Mouse (Mus musculus) myocyte (in vitro differentiated cells): ENCODE results near the gene AC170998.1. TPM values are rescaled to one million over a fixed set of nuclear protein-coding genes. Genes with fewer than 3 reads are reported as not detected.
"Not testable (repeated sequence)": the region's sequence is repeated elsewhere in the genome, so short reads cannot be mapped to it uniquely, and the experiment has no call there.

Experiments used
- H3K27me3 ChIP-seq: one replicate; pipeline ENCODE4 v1.6.1; 2011; ENCODE audit not compliant: control insufficient read depth, insufficient read depth, insufficient read length
- H3K36me3 ChIP-seq: one replicate; pipeline ENCODE4 v1.6.1; 2011; ENCODE audit not compliant: control insufficient read depth, insufficient read depth
- H3K4me2 ChIP-seq: one replicate; pipeline ENCODE4 v1.6.1; 2011; ENCODE audit warnings: low read depth, control low read depth
- H3K4me3 ChIP-seq: one replicate; pipeline ENCODE4 v1.5.1; 2011; ENCODE audit warnings: mild to moderate bottlenecking, control low read depth, moderate library complexity
- H3K79me2 ChIP-seq: one replicate; pipeline ENCODE4 v1.6.1; 2011; ENCODE audit not compliant: control insufficient read depth, insufficient read depth
- H3ac ChIP-seq: one replicate; pipeline ENCODE4 v1.6.1; 2011; ENCODE audit not compliant: control insufficient read depth, insufficient read length
- CEBPB ChIP-seq: IDR thresholded peaks from 2 replicates; pipeline ENCODE4 v1.6.1; 2011; ENCODE audit warnings: mild to moderate bottlenecking, moderate library complexity; ENCODE audit not compliant: poor library complexity, insufficient read depth, severe bottlenecking
- E2F4 ChIP-seq: IDR thresholded peaks from one replicate; pipeline ENCODE4 v1.6.1; 2011; ENCODE audit warnings: mild to moderate bottlenecking, control low read depth, moderate library complexity; ENCODE audit not compliant: insufficient read depth
- MAX ChIP-seq: IDR thresholded peaks from one replicate; pipeline ENCODE4 v1.6.1; 2011; ENCODE audit warnings: low read depth, mild to moderate bottlenecking, control low read depth
- MYOD1 ChIP-seq, 3 experiments: IDR thresholded peaks; one replicate each; pipeline ENCODE4 v1.6.1; 2011; ENCODE audit warnings: control low read depth in 2 of 3, low read depth in 2 of 3, mild to moderate bottlenecking in 2 of 3, moderate library complexity in 1 of 3; ENCODE audit not compliant: insufficient read length in 2 of 3, control insufficient read depth in 1 of 3
- MYOG ChIP-seq, 3 experiments: IDR thresholded peaks; one replicate each; pipeline ENCODE4 v1.6.1; 2011; ENCODE audit warnings: control low read depth in 2 of 3, low read depth in 2 of 3, mild to moderate bottlenecking in 2 of 3; ENCODE audit not compliant: insufficient read length in 2 of 3, control insufficient read depth in 1 of 3, insufficient read depth in 1 of 3
- POLR2A ChIP-seq: IDR thresholded peaks from one replicate; pipeline ENCODE4 v1.6.1; 2011; ENCODE audit warnings: low read depth, mild to moderate bottlenecking, control low read depth, moderate library complexity; ENCODE audit not compliant: insufficient read length
- POLR2AphosphoS2 ChIP-seq: IDR thresholded peaks from one replicate; pipeline ENCODE4 v1.6.1; 2011; ENCODE audit warnings: low read depth, control low read depth; ENCODE audit not compliant: insufficient read length
- REST ChIP-seq: IDR thresholded peaks from one replicate; pipeline ENCODE4 v1.6.1; 2011; ENCODE audit warnings: mild to moderate bottlenecking, control low read depth, moderate library complexity; ENCODE audit not compliant: insufficient read depth, insufficient read length
- SRF ChIP-seq: IDR thresholded peaks from one replicate; pipeline ENCODE4 v1.6.1; 2011; ENCODE audit warnings: low read depth; ENCODE audit not compliant: control insufficient read depth, insufficient read length
- TCF12 ChIP-seq: IDR thresholded peaks from one replicate; pipeline ENCODE4 v1.6.1; 2011; ENCODE audit warnings: mild to moderate bottlenecking, control low read depth; ENCODE audit not compliant: poor library complexity, insufficient read depth, severe bottlenecking
- TCF3 ChIP-seq: IDR thresholded peaks from one replicate; pipeline ENCODE4 v1.6.1; 2011; ENCODE audit warnings: low read depth, control low read depth; ENCODE audit not compliant: insufficient read length
- USF1 ChIP-seq: IDR thresholded peaks from one replicate; pipeline ENCODE4 v1.6.1; 2011; ENCODE audit warnings: low read depth, mild to moderate bottlenecking, control low read depth, moderate library complexity
- polyA plus RNA-seq: library from polyadenylated mRNA; unstranded; fragments of >200 nt; fragmentation: generic; extraction: Trizol; gene quantifications from one replicate; pipeline ENCODE4 v1.2.1, GENCODE M21; 2012; ENCODE audit warnings: missing spikeins

Gene AC170998.1
- polyA plus RNA-seq, 1 experiment, result not detected

GRCm38 (mm10) chr17:28711237-28711636 is 14.6 kb upstream of the AC170998.1 start:
- H3K36me3 ChIP-seq, result peaks cover 16% of the 10 kb centered on the region
- TF ChIP-seq TCF12 (no peak), USF1 (no peak)
- no peak overlapping the region for H3K4me3 ChIP-seq
- H3K79me2 ChIP-seq, result peaks cover 65% of the 10 kb centered on the region
- H3ac ChIP-seq, result no peak overlapping the region
- no peaks in the 10 kb centered on the region for H3K27me3 ChIP-seq
- no peak overlapping the region for H3K4me2 ChIP-seq

GRCm38 (mm10) chr17:28712305-28712704 is 13.6 kb upstream of the AC170998.1 start:
- Histone ChIP-seq H3K4me3 (no peak overlapping the region), H3K4me2 (no peak overlapping the region), H3K79me2 (peaks cover 61% of the 10 kb centered on the region), H3K36me3 (peaks cover 23% of the 10 kb centered on the region), H3K27me3 (no peaks in the 10 kb centered on the region), H3ac (no peak overlapping the region)
- TF ChIP-seq USF1 (no peak), MYOG (IDR thresholded peaks at IDR 0.05; ENCODE audit: control insufficient read depth in 1 of 3, insufficient read depth in 1 of 3, insufficient read length in 2 of 3, low read depth in 2 of 3) (no peak), REST (no peak), E2F4 (no peak), MYOD1 (IDR thresholded peaks at IDR 0.05; ENCODE audit: control insufficient read depth in 1 of 3, insufficient read length in 2 of 3, low read depth in 2 of 3) (no peak), CEBPB (no peak), MAX (no peak), TCF3 (no peak), SRF (no peak), POLR2AphosphoS2 (no peak), POLR2A (no peak), TCF12 (no peak)

GRCm38 (mm10) chr17:28714006-28714405 is 11.9 kb upstream of the AC170998.1 start:
- H3K36me3 ChIP-seq, result peaks cover 25% of the 10 kb centered on the region
- H3K79me2 ChIP-seq, result peaks cover 44% of the 10 kb centered on the region
- no peak overlapping the region for H3K4me3 ChIP-seq
- H3ac ChIP-seq, result no peak overlapping the region
- no peak for TF ChIP-seq MYOD1 (IDR thresholded peaks at IDR 0.05; ENCODE audit: control insufficient read depth in 1 of 3, insufficient read length in 2 of 3, low read depth in 2 of 3)
- TF ChIP-seq E2F4, result no peak
- no peak for TF ChIP-seq MAX
- no peak for TF ChIP-seq USF1
- no peak for TF ChIP-seq SRF
- H3K27me3 ChIP-seq, result no peaks in the 10 kb centered on the region
- no peak overlapping the region for H3K4me2 ChIP-seq

- Histone ChIP-seq H3K4me3 (no peak overlapping the region), H3K36me3 (peaks cover 37% of the 10 kb centered on the region), H3K79me2 (peaks cover 33% of the 10 kb centered on the region), H3K4me2 (no peak overlapping the region), H3K27me3 (no peaks in the 10 kb centered on the region), H3ac (no peak overlapping the region)
- TF ChIP-seq TCF3 (no peak), MYOD1 (IDR thresholded peaks at IDR 0.05; ENCODE audit: control insufficient read depth in 1 of 3, insufficient read length in 2 of 3, low read depth in 2 of 3) (peak; percentile 48 to 78 (median 52)), CEBPB (peak; percentile 21; the same call in 1 of the 2 replicates), MYOG (IDR thresholded peaks at IDR 0.05; ENCODE audit: control insufficient read depth in 1 of 3, insufficient read depth in 1 of 3, insufficient read length in 2 of 3, low read depth in 2 of 3) (peak in 1 of 3 experiments; percentile 1)
These were observed 9.9 kb upstream of the AC170998.1 start for GRCm38 (mm10) chr17:28715832-28716548.

GRCm38 (mm10) chr17:28717535-28717934 is 8.3 kb upstream of the AC170998.1 start:
- no peak overlapping the region for H3ac ChIP-seq
- H3K4me3 ChIP-seq, result no peak overlapping the region
- H3K4me2 ChIP-seq, result no peak overlapping the region
- H3K27me3 ChIP-seq, result no peaks in the 10 kb centered on the region
- TF ChIP-seq E2F4, result no peak
- no peak for TF ChIP-seq POLR2A
- no peak for TF ChIP-seq USF1
- TF ChIP-seq TCF12, result no peak
- TF ChIP-seq SRF, result no peak
- TF ChIP-seq REST, result no peak
- no peak for TF ChIP-seq MYOG (IDR thresholded peaks at IDR 0.05; ENCODE audit: control insufficient read depth in 1 of 3, insufficient read depth in 1 of 3, insufficient read length in 2 of 3, low read depth in 2 of 3)
- no peak for TF ChIP-seq TCF3
- no peak for TF ChIP-seq MYOD1 (IDR thresholded peaks at IDR 0.05; ENCODE audit: control insufficient read depth in 1 of 3, insufficient read length in 2 of 3, low read depth in 2 of 3)
- peaks cover 24% of the 10 kb centered on the region for H3K79me2 ChIP-seq
- H3K36me3 ChIP-seq, result peaks cover 37% of the 10 kb centered on the region

GRCm38 (mm10) chr17:28727511-28727910 is 1.6 kb downstream of the AC170998.1 start:
- H3K4me2 ChIP-seq, H3ac ChIP-seq, H3K79me2 ChIP-seq, H3K27me3 ChIP-seq, H3K4me3 ChIP-seq: not testable (repeated sequence)
- peaks cover 30% of the 10 kb centered on the region for H3K36me3 ChIP-seq
